Mouse (Mus musculus) midbrain, embryonic 13.5 days (tissue): ENCODE results near the gene Mical3. TPM values are rescaled to one million over a fixed set of nuclear protein-coding genes. Genes with fewer than 3 reads are reported as not detected.

Experiments
- ATAC-seq: fragments of 200-750 bp; cut with Nextera tagmentation; 2 replicates; pipeline ENCODE4 v1.8.0; 2017; ENCODE audit warnings: mild to moderate bottlenecking, moderate TSS enrichment, moderate library complexity
- H3K27ac ChIP-seq: fragments of 300-500 bp; sonication (generic); 2 replicates; pipeline ENCODE4 v1.5.1; 2015; ENCODE audit warnings: inconsistent platforms, mild to moderate bottlenecking, moderate library complexity
- H3K27me3 ChIP-seq: fragments of 300-500 bp; sonication (generic); 2 replicates; pipeline ENCODE4 v1.6.1; 2015; ENCODE audit warnings: mild to moderate bottlenecking, inconsistent platforms
- H3K36me3 ChIP-seq: fragments of 300-500 bp; sonication (generic); 2 replicates; pipeline ENCODE4 v1.6.1; 2015; ENCODE audit warnings: mild to moderate bottlenecking, inconsistent platforms
- H3K4me1 ChIP-seq: fragments of 300-500 bp; sonication (generic); replicated peaks from 2 replicates; pipeline ENCODE4 v1.6.1; 2015; ENCODE audit warnings: inconsistent platforms
- H3K4me2 ChIP-seq: fragments of 300-500 bp; sonication (generic); replicated peaks from 2 replicates; pipeline ENCODE4 v1.6.1; 2015; ENCODE audit warnings: moderate library complexity, mild to moderate bottlenecking, inconsistent platforms
- H3K4me3 ChIP-seq: fragments of 300-500 bp; sonication (generic); replicated peaks from 2 replicates; pipeline ENCODE4 v1.5.1; 2015; ENCODE audit warnings: mild to moderate bottlenecking, inconsistent platforms
- H3K9ac ChIP-seq: fragments of 300-500 bp; sonication (generic); replicated peaks from 2 replicates; pipeline ENCODE4 v1.6.1; 2015; ENCODE audit warnings: mild to moderate bottlenecking, inconsistent platforms
- H3K9me3 ChIP-seq: fragments of 300-500 bp; sonication (generic); 2 replicates; pipeline ENCODE4 v1.6.1; 2016; ENCODE audit warnings: mild to moderate bottlenecking, inconsistent platforms
- WGBS: fragments of 180-500 bp; shearing (Covaris S2); methylation state at CpG from one replicate; pipeline ENCODE4 v1.1.7; 2015; 5-methylcytosine and 5-hydroxymethylcytosine counted together
- polyA plus RNA-seq: library from polyadenylated mRNA; unstranded; fragments of >200 nt; fragmentation: Nextera tagmentation; extraction: Ambion mirVana; gene quantifications from 2 replicates; pipeline ENCODE4 v1.2.1, GENCODE M21; 2015

The Mical3 gene
- polyA plus RNA-seq, 1 experiment from 2014 or later = 35.7 TPM

- no peak for ATAC-seq
- Histone ChIP-seq H3K9ac (no peak overlapping the region), H3K4me1 (peaks cover 25% of the 10 kb centered on the region), H3K4me2 (no peak overlapping the region), H3K36me3 (peaks cover 4% of the 10 kb centered on the region; the same call in 1 of the 2 replicates), H3K27ac (no peak overlapping the region), H3K9me3 (no peaks in the 10 kb centered on the region), H3K27me3 (no peaks in the 10 kb centered on the region), H3K4me3 (no peak overlapping the region)
- 88% methylated on average over 5 of the region's 5 CpGs for WGBS
Observed at GRCm38 (mm10) chr6:121126202-121126601, 4.6 kb downstream of the Mical3 start.

DNA sequence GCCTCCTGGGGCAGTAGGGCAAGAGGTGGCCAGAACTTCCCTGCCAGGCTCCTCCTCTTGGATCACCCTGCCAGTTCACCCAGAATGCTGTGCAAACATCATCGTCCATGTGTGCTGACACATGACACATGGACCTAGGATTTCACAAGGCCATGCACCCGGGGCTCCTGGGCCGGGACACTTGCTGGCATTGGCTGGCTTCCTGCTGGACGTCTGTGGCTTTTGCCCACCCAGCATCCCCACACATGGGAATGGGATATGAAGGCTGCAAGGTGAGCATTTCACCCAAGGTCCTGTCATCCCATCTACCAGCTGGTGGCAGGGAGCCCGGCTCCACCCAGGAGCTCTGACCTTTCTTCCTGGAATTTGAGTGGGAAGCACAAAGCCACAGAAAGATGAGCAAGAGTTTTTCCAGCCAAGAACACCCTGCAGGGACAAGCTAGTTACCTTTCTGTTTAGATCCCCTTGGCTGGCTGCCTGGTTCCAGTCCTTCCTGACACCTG lies 8.0 kb downstream of the Mical3 start:
- H3K27me3 ChIP-seq = no peaks in the 10 kb centered on the region
- no peak overlapping the region for H3K27ac ChIP-seq
- H3K36me3 ChIP-seq = peaks cover 4% of the 10 kb centered on the region; the same call in 1 of the 2 replicates
- no peak for ATAC-seq
- H3K4me3 ChIP-seq = no peak overlapping the region
- H3K9me3 ChIP-seq = no peaks in the 10 kb centered on the region
- no peak overlapping the region for H3K4me2 ChIP-seq
- peaks cover 7% of the 10 kb centered on the region for H3K4me1 ChIP-seq
- 90% methylated on average over 5 of the region's 5 CpGs for WGBS
- no peak overlapping the region for H3K9ac ChIP-seq

DNA sequence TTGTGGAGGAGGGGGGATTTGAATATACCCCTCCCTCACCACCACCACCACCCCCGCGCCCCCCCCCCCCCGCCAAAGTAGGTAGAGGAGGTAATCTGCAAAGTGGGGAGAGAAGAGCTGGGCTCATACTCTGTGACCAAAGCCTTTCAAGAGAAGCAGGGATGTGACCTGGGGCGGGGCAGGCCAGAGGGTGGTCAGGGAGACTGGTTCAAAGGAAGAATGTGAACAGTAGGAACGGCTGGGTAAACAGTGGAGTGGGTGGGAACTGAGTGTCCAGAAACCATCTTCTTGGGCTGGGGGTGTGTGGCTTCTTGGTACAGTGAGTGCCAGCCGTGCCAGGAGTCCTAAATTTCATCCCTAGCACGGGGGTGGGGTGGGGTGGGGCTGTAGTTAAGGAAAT lies 10.0 kb downstream of the Mical3 start:
- Histone ChIP-seq H3K9ac (no peak overlapping the region), H3K4me2 (no peak overlapping the region), H3K36me3 (peaks cover 4% of the 10 kb centered on the region; the same call in 1 of the 2 replicates), H3K27me3 (no peaks in the 10 kb centered on the region), H3K4me3 (no peak overlapping the region), H3K27ac (no peak overlapping the region), H3K9me3 (no peaks in the 10 kb centered on the region), H3K4me1 (no peaks in the 10 kb centered on the region)
- ATAC-seq = no peak
- WGBS = 25% methylated on average over 4 of the region's 7 CpGs

DNA sequence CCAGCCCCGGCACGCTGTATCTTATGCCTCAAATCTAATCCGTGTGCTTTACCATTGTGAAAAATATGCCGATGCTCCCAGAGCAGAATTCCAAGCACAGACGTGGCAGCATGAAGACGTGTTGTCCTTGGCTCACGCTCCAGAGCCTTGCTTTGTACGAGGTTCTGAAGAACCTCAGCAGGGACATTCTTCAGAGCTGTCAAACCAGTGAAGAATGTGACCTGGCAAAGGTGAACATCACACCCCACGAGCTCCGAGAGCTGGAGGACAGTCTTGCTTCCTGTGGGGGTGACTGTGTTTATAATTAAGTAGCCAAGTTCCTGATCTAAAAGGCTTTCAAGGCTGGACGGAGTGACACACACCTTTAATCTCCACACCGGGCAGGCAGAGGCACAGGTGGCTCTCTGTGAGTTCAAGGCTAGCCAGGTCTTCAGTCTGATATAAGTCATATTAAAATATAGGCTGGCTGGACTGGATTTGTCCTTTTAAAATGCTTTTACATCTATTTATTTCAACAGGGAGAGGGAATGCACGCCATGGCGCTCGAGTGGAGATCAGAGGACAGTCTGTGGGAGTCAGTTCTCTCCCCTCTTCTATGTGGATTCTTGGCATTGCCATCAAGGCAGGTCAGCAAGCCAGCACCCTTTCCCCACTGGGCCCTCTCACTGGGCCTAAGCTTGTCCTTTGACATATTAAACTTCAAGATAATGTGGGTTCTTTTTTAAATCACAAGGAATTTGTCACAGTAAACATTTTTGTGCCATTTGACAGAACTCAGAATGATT lies 12.6 kb downstream of the Mical3 start:
- Histone ChIP-seq H3K9me3 (no peaks in the 10 kb centered on the region), H3K9ac (no peak overlapping the region), H3K4me3 (no peak overlapping the region), H3K36me3 (peaks cover 4% of the 10 kb centered on the region; the same call in 1 of the 2 replicates), H3K27me3 (no peaks in the 10 kb centered on the region), H3K27ac (no peak overlapping the region), H3K4me2 (no peak overlapping the region), H3K4me1 (no peaks in the 10 kb centered on the region)
- 88% methylated on average over 15 of the region's 15 CpGs for WGBS
- no peak for ATAC-seq

DNA sequence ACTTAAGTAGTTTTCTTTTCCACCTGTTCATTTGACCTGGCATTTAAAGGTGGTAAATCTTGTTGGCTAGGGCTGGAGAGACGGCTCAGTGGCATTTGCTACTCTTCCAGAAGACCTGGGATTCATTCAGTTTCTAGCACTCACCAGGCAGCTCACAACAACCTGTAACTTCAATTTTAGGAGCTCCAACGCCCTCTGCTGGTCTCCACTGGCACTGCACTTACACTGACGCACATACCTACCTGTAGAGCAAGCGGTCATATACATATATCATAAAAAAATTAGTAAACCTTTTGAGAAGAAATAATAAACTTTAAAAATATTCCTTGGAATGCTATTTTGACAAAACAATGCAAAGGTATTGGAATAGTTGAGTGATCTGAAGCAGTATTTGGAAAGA lies 13.7 kb downstream of the Mical3 start:
- no peak for ATAC-seq
- Histone ChIP-seq H3K9ac (no peak overlapping the region), H3K4me2 (no peak overlapping the region), H3K4me1 (0 out of 2 replicates have a peak, but pooled peaks cover 4% of the 10 kb centered on the region), H3K27ac (no peak overlapping the region), H3K4me3 (no peak overlapping the region), H3K36me3 (no peaks in the 10 kb centered on the region), H3K27me3 (no peaks in the 10 kb centered on the region), H3K9me3 (no peaks in the 10 kb centered on the region)
- WGBS = 76% methylated on average over 4 of the region's 4 CpGs

DNA sequence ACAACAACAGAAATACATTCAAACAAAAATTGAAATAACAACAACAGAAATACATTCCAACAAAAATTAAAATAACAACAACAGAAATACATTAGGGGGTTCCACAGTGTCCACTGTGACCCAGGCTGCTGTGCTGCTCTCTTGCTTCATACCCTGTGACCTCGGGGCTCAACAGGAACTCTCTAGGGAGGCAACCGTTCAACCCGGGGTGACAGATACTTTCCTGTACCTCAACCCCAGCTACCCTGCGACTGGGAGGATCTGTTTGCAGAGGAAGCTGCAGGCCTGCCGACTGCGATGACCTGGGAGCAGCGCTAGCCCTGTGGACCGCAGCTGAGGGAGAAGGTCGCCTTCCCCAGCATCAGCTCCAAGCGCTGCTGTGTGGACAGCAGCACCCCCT lies 14.4 kb downstream of the Mical3 start:
- no peaks in the 10 kb centered on the region for H3K9me3 ChIP-seq
- WGBS = 78% methylated on average over 10 of the region's 10 CpGs

GRCm38 (mm10) chr6:121111448-121112055 lies 19.2 kb downstream of the Mical3 start:
- no peak for ATAC-seq
- H3K4me1 ChIP-seq = peaks cover 44% of the 10 kb centered on the region
- H3K4me3 ChIP-seq = no peak overlapping the region
- WGBS = 65% methylated on average over 10 of the region's 10 CpGs
- no peaks in the 10 kb centered on the region for H3K9me3 ChIP-seq
- H3K9ac ChIP-seq = no peak overlapping the region
- peaks cover 8% of the 10 kb centered on the region; the same call in 1 of the 2 replicates for H3K36me3 ChIP-seq
- H3K27ac ChIP-seq = no peak overlapping the region
- no peak overlapping the region for H3K4me2 ChIP-seq
- H3K27me3 ChIP-seq = no peaks in the 10 kb centered on the region

More for the DNA sequence above, 14.4 kb downstream of the Mical3 start:
- Histone ChIP-seq H3K27me3 (no peaks in the 10 kb centered on the region), H3K9ac (no peak overlapping the region), H3K4me3 (no peak overlapping the region), H3K27ac (no peak overlapping the region), H3K36me3 (no peaks in the 10 kb centered on the region), H3K4me2 (no peak overlapping the region), H3K4me1 (0 out of 2 replicates have a peak, but pooled peaks cover 8% of the 10 kb centered on the region)
- ATAC-seq = no peak

GRCm38 (mm10) chr6:121109998-121110603 lies 20.7 kb downstream of the Mical3 start:
- under 1% methylated on average over 31 of the region's 42 CpGs for WGBS
- no peaks in the 10 kb centered on the region for H3K9me3 ChIP-seq
- peak; percentile 98 for ATAC-seq
- peaks cover 8% of the 10 kb centered on the region; the same call in 1 of the 2 replicates for H3K36me3 ChIP-seq
- peak overlapping the region; percentile 96 for H3K4me2 ChIP-seq
- no peaks in the 10 kb centered on the region for H3K27me3 ChIP-seq
- H3K4me3 ChIP-seq = peak overlapping the region; percentile 96
- peak overlapping the region; percentile 93 for H3K9ac ChIP-seq
- peak overlapping the region; percentile 92 for H3K27ac ChIP-seq
- H3K4me1 ChIP-seq = peaks cover 56% of the 10 kb centered on the region

GRCm38 (mm10) chr6:121109181-121109981 lies 21.4 kb downstream of the Mical3 start:
- H3K27ac ChIP-seq = peak overlapping the region; percentile 92
- peaks cover 59% of the 10 kb centered on the region for H3K4me1 ChIP-seq
- peak overlapping the region; percentile 96 for H3K4me2 ChIP-seq
- peak overlapping the region; percentile 96 for H3K4me3 ChIP-seq
- H3K27me3 ChIP-seq = no peaks in the 10 kb centered on the region
- WGBS = 1% methylated on average over 52 of the region's 52 CpGs
- H3K9ac ChIP-seq = peak overlapping the region; percentile 93
- no peaks in the 10 kb centered on the region for H3K9me3 ChIP-seq
- peaks cover 10% of the 10 kb centered on the region; the same call in 1 of the 2 replicates for H3K36me3 ChIP-seq
- peak; percentile 51 for ATAC-seq

GRCm38 (mm10) chr6:121108075-121108474 lies 22.7 kb downstream of the Mical3 start:
- Histone ChIP-seq H3K27me3 (no peaks in the 10 kb centered on the region), H3K9me3 (no peaks in the 10 kb centered on the region), H3K9ac (no peak overlapping the region), H3K27ac (no peak overlapping the region), H3K4me3 (no peak overlapping the region), H3K36me3 (peaks cover 16% of the 10 kb centered on the region; the same call in 1 of the 2 replicates), H3K4me1 (peaks cover 62% of the 10 kb centered on the region), H3K4me2 (peak overlapping the region; percentile 96)
- ATAC-seq = no peak
- WGBS = 70% methylated on average over 1 of the region's 1 CpGs

DNA sequence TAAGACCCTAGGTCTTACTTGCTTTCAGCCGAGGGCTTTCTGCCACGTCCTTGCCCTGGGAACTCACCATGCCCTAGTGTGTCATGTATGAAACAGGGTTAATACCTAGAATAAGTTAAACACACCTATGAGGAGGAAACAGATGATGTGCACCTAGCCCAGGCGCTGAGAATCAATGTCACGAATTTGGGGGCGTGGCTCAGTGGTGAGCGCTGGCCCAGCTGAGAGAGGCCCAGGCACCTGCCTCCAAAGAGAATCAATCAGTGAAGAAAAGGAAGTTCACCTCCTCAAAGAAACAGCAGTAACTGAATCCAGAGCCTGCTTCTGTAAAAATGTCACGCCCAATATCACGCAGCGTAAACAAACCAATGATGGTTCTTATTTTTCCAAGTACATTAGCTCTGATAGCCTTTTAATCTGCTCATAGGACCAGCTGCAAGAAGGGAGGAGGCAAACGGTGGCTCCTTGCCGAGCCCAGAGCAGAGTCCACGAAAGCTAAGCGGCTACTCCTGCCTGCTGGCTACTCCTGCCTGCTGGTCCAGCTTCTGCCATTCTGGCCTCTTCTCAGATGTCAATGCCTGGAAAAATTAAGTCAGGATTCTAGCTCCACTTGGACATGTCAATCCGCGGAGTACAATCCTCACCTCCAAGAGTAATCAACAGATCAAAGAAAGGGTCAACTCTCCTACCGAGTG lies 23.9 kb downstream of the Mical3 start:
- Histone ChIP-seq H3K36me3 (peaks cover 19% of the 10 kb centered on the region; the same call in 1 of the 2 replicates), H3K27ac (no peak overlapping the region), H3K4me1 (peaks cover 60% of the 10 kb centered on the region), H3K27me3 (no peaks in the 10 kb centered on the region), H3K4me2 (no peak overlapping the region), H3K9ac (no peak overlapping the region), H3K4me3 (no peak overlapping the region), H3K9me3 (no peaks in the 10 kb centered on the region)
- 93% methylated on average over 16 of the region's 16 CpGs for WGBS
- no peak for ATAC-seq
